Comparison of ENCODE assay signal across 32 mouse cellular contexts in genomic region chr13:62910206-62910605, GRCm38 (mm10). TPM values are rescaled to one million over a fixed set of nuclear protein-coding genes. Genes with fewer than 3 reads are reported as not detected.
DNase-seq lines count a peak whose midpoint lies in the region; ATAC-seq and TF ChIP-seq lines count a peak whose summit lies in the region.
"Had no signal": no experiment of that assay in that cellular context is flagged by ENCODE, and none has a peak within 500 bp of the region (broad histone marks: within the 10 kb centered on the region; RNA-seq: fewer than 3 reads in every experiment).

No protein-coding gene starts in this region.

- TF ChIP-seq CTCF in left cerebral cortex, adult 2 months (IDR thresholded peaks at IDR 0.05): no peak
- no peak for TF ChIP-seq CTCF in lung, postnatal 0 days (IDR thresholded peaks at IDR 0.05)
- no peak for TF ChIP-seq CTCF in liver, embryonic 14.5 days (IDR thresholded peaks at IDR 0.05; ENCODE audit: low read depth)

- no peak overlapping the region for H3K9ac ChIP-seq in lung, postnatal 0 days (replicated peaks; ENCODE audit: low read depth)
- no peak overlapping the region for H3K9ac ChIP-seq in liver, embryonic 14.5 days (replicated peaks)
- H3K9ac ChIP-seq in liver, embryonic 16.5 days (ENCODE audit: low read depth, low read length): no peak overlapping the region
- H3K9ac ChIP-seq: embryonic facial prominence, embryonic 13.5 days; forebrain, embryonic 13.5 days; heart, embryonic 13.5 days; hindbrain, embryonic 12.5 days; hindbrain, embryonic 15.5 days had no signal

- H3K27me3 ChIP-seq in lung, postnatal 0 days (replicated peaks; ENCODE audit: insufficient read depth, low read length): no peaks in the 10 kb centered on the region
- H3K27me3 ChIP-seq in liver, embryonic 14.5 days (ENCODE audit: control insufficient read depth, insufficient read depth, low read length): no peaks in the 10 kb centered on the region
- H3K27me3 ChIP-seq in liver, embryonic 16.5 days (ENCODE audit: control insufficient read depth, insufficient read depth, low read depth, low read length): no peaks in the 10 kb centered on the region
- H3K27me3 ChIP-seq: embryonic facial prominence, embryonic 13.5 days; forebrain, embryonic 13.5 days; hindbrain, embryonic 12.5 days; hindbrain, embryonic 15.5 days had no signal

- DNase-seq in left cerebral cortex, adult 2 months (ENCODE audit: extremely low spot score in 1 of 2, low spot score in 2 of 2): no peak
- DNase-seq in left cerebral cortex, postnatal 36 days (ENCODE audit: low spot score in 2 of 2): no peak
- DNase-seq in lung, postnatal 0 days (ENCODE audit: low spot score): no peak
- no peak for DNase-seq in lung, postnatal 10 days
- no peak for DNase-seq in liver, embryonic 14.5 days (ENCODE audit: low read depth in 3 of 3, low spot score in 3 of 3)
- no peak for DNase-seq in urinary bladder, postnatal 36 days (ENCODE audit: low spot score in 2 of 2)
- no peak for DNase-seq in right cerebral cortex, postnatal 25 days
- DNase-seq: adrenal gland, adult 2 months; adrenal gland, postnatal 14 days; cerebellum, adult 11 months; cerebellum, adult 2 months; cerebellum, adult 9-11 months; cerebellum, postnatal 25 days; embryo, embryonic 11 days; gastrocnemius, postnatal 25 days; heart, adult 2 months; heart, postnatal 14 days had no signal

- H3K27ac ChIP-seq in left cerebral cortex, adult 2 months: peak overlapping the region; percentile 75
- 0 out of 2 replicates have a peak overlapping the region, but pooled peaks have one; percentile 16 for H3K27ac ChIP-seq in lung, postnatal 0 days (ENCODE audit: low read length)
- no peak overlapping the region; the same call in none of the 2 replicates for H3K27ac ChIP-seq in liver, embryonic 14.5 days
- H3K27ac ChIP-seq in liver, embryonic 16.5 days (ENCODE audit: low read length): 0 out of 2 replicates have a peak overlapping the region, but pooled peaks have one; percentile 46
- H3K27ac ChIP-seq: embryonic facial prominence, embryonic 10.5 days; embryonic facial prominence, embryonic 13.5 days; forebrain, embryonic 13.5 days; heart, adult 2 months; heart, embryonic 10.5 days; heart, embryonic 13.5 days; hindbrain, embryonic 12.5 days; hindbrain, embryonic 15.5 days had no signal

- intact Hi-C loops in left cerebral cortex, adult 2 months (cut with DNase I): loop anchor here (2.0 kb wide), 1 partner anchor 31 kb away; no protein-coding TSS in a partner anchor
- intact Hi-C loops in left cerebral cortex, postnatal 36 days (cut with DNase I): no loop called here

- no peaks in the 10 kb centered on the region for H3K9me3 ChIP-seq in lung, postnatal 0 days (ENCODE audit: low read length)
- H3K9me3 ChIP-seq in liver, embryonic 14.5 days (ENCODE audit: control insufficient read depth, low read length): no peaks in the 10 kb centered on the region
- H3K9me3 ChIP-seq in liver, embryonic 16.5 days (replicated peaks; ENCODE audit: control insufficient read depth, low read length): no peaks in the 10 kb centered on the region
- H3K9me3 ChIP-seq: embryonic facial prominence, embryonic 10.5 days; embryonic facial prominence, embryonic 13.5 days; forebrain, embryonic 13.5 days; heart, embryonic 10.5 days; heart, embryonic 13.5 days; hindbrain, embryonic 12.5 days; hindbrain, embryonic 15.5 days had no signal

- H3K36me3 ChIP-seq in lung, postnatal 0 days (ENCODE audit: insufficient read depth, low read length): no peaks in the 10 kb centered on the region
- no peaks in the 10 kb centered on the region for H3K36me3 ChIP-seq in liver, embryonic 14.5 days (replicated peaks; ENCODE audit: control insufficient read depth, insufficient read depth, low read depth)
- H3K36me3 ChIP-seq in liver, embryonic 16.5 days (ENCODE audit: control insufficient read depth, insufficient read depth): no peaks in the 10 kb centered on the region
- H3K36me3 ChIP-seq: embryonic facial prominence, embryonic 10.5 days; embryonic facial prominence, embryonic 13.5 days; heart, embryonic 10.5 days; heart, embryonic 13.5 days; hindbrain, embryonic 12.5 days; hindbrain, embryonic 15.5 days had no signal

- no peak for TF ChIP-seq EP300 in lung, postnatal 0 days (IDR thresholded peaks at IDR 0.05)
- no peak for TF ChIP-seq EP300 in liver, embryonic 14.5 days (IDR thresholded peaks at IDR 0.05; ENCODE audit: low read depth)

- H3K4me3 ChIP-seq in left cerebral cortex, adult 2 months: no peak overlapping the region
- no peak overlapping the region for H3K4me3 ChIP-seq in lung, postnatal 0 days (ENCODE audit: low read depth, low read length)
- no peak overlapping the region for H3K4me3 ChIP-seq in liver, embryonic 14.5 days (ENCODE audit: insufficient read depth in 1 of 2, low read depth in 2 of 2, low read length in 2 of 2)
- no peak overlapping the region for H3K4me3 ChIP-seq in liver, embryonic 16.5 days (ENCODE audit: low read depth, low read length)
- H3K4me3 ChIP-seq: embryonic facial prominence, embryonic 10.5 days; embryonic facial prominence, embryonic 13.5 days; erythroblast, embryonic 14.5 days; forebrain, embryonic 13.5 days; heart, adult 2 months; heart, embryonic 10.5 days; heart, embryonic 13.5 days; hindbrain, embryonic 12.5 days; hindbrain, embryonic 15.5 days had no signal

- no peak for ATAC-seq in lung, postnatal 0 days
- no peak for ATAC-seq in liver, embryonic 14.5 days (ENCODE audit: insufficient read depth)
- no peak for ATAC-seq in liver, embryonic 16.5 days (ENCODE audit: low read depth)
- ATAC-seq: CD4-positive, CD25-positive, alpha-beta regulatory T cell, adult 4 months; forebrain, embryonic 13.5 days had no signal

- WGBS in lung, postnatal 0 days: 80% methylated on average over 4 of the region's 4 CpGs
- WGBS in liver, embryonic 14.5 days (ENCODE audit: insufficient replicate concordance): 70% methylated on average over 4 of the region's 4 CpGs
- 69% methylated on average over 4 of the region's 4 CpGs for WGBS in liver, embryonic 16.5 days (ENCODE audit: insufficient replicate concordance)

- H3K4me2 ChIP-seq in lung, postnatal 0 days (replicated peaks; ENCODE audit: low read depth, low read length): no peak overlapping the region
- peak overlapping the region; percentile 29; the same call in 1 of the 2 replicates for H3K4me2 ChIP-seq in liver, embryonic 14.5 days (ENCODE audit: low read depth)
- H3K4me2 ChIP-seq in liver, embryonic 16.5 days (ENCODE audit: low read depth, low read length): no peak overlapping the region
- H3K4me2 ChIP-seq: embryonic facial prominence, embryonic 13.5 days; forebrain, embryonic 13.5 days; heart, embryonic 13.5 days; hindbrain, embryonic 12.5 days; hindbrain, embryonic 15.5 days had no signal

- no peaks in the 10 kb centered on the region for H3K4me1 ChIP-seq in lung, postnatal 0 days (ENCODE audit: insufficient read depth, low read depth, low read length)
- H3K4me1 ChIP-seq in liver, embryonic 14.5 days (replicated peaks; ENCODE audit: control insufficient read depth in 2 of 2, insufficient read depth in 2 of 2, low read length in 1 of 2): peaks cover 33 to 45% of the 10 kb centered on the region in 2 experiments
- H3K4me1 ChIP-seq in liver, embryonic 16.5 days (ENCODE audit: control insufficient read depth, low read depth, low read length): peaks cover 19% of the 10 kb centered on the region

RNA-seq across cellular contexts. Expression of gene Fbp1, which starts 22.1 kb away (rescaled TPM):
- under 1 TPM; 0.33 to 0.59 TPM for total RNA-seq in left cerebral cortex, adult 2 months (2021)
- total RNA-seq in left cerebral cortex, postnatal 36 days (2021): under 1 TPM; 0.79 TPM
- 1.1 and 2.4 TPM in 2 replicates for polyA plus RNA-seq in lung, postnatal 0 days (2015; fragmentation: Nextera tagmentation; extraction: Ambion mirVana)
- 0.68 and 1.2 TPM in 2 replicates for polyA plus RNA-seq in liver, embryonic 14.5 days (2012; rRNA removed)
- polyA plus RNA-seq in liver, embryonic 14.5 days (2014; fragmentation: Nextera tagmentation; extraction: Ambion mirVana): 2.1 and 4.5 TPM in 2 replicates
- polyA plus RNA-seq in liver, embryonic 16.5 days (2015; fragmentation: Nextera tagmentation; extraction: Ambion mirVana): 105 and 149 TPM in 2 replicates
- total RNA-seq: gastrocnemius, postnatal 25 days; heart, adult 2 months; heart, postnatal 14 days; MEL had no signal
- polyA plus RNA-seq: C2C12; CD4-positive, CD25-positive, alpha-beta regulatory T cell, adult 4 months; cerebellum, adult 2 months; embryonic facial prominence, embryonic 10.5 days; erythroblast, embryonic 14.5 days; forebrain, embryonic 13.5 days; forebrain, embryonic 16.5 days had no signal

RNA-seq across cellular contexts. Expression of gene Fbp2, which starts 52.0 kb away (rescaled TPM):
- not detected for total RNA-seq in left cerebral cortex, adult 2 months (2021)
- not detected for total RNA-seq in left cerebral cortex, postnatal 36 days (2021)
- polyA plus RNA-seq in lung, postnatal 0 days (2015; fragmentation: Nextera tagmentation; extraction: Ambion mirVana): 1.2 and 2.7 TPM in 2 replicates
- polyA plus RNA-seq in liver, embryonic 14.5 days (2012; rRNA removed): 0.02 and 0.11 TPM in 2 replicates
- not detected in 2 replicates for polyA plus RNA-seq in liver, embryonic 14.5 days (2014; fragmentation: Nextera tagmentation; extraction: Ambion mirVana)
- polyA plus RNA-seq in liver, embryonic 16.5 days (2015; fragmentation: Nextera tagmentation; extraction: Ambion mirVana): 0.33 and 3.2 TPM in 2 replicates
- total RNA-seq: common myeloid progenitor, adult 5-6 weeks; hematopoietic stem cell, adult 5-6 weeks had no signal
- polyA plus RNA-seq: C2C12; CD4-positive, CD25-positive, alpha-beta regulatory T cell, adult 4 months; cerebellum, adult 2 months; erythroblast, embryonic 14.5 days; forebrain, embryonic 13.5 days; heart, embryonic 13.5 days had no signal

RNA-seq across cellular contexts. Expression of gene 2010111I01Rik, which starts 54.5 kb away (rescaled TPM):
- total RNA-seq in left cerebral cortex, adult 2 months (2021): 100 to 1,000 TPM; 122 to 140 TPM
- total RNA-seq in left cerebral cortex, postnatal 36 days (2021): 100 to 1,000 TPM in 1 of 2 experiments, 10 to 100 TPM in 1; 93.2 to 121 TPM
- 128 and 130 TPM in 2 replicates for polyA plus RNA-seq in lung, postnatal 0 days (2015; fragmentation: Nextera tagmentation; extraction: Ambion mirVana)
- polyA plus RNA-seq in liver, embryonic 14.5 days (2012; rRNA removed): 7.7 and 10.7 TPM in 2 replicates
- 13.6 and 15.7 TPM in 2 replicates for polyA plus RNA-seq in liver, embryonic 14.5 days (2014; fragmentation: Nextera tagmentation; extraction: Ambion mirVana)
- 15.9 and 16.3 TPM in 2 replicates for polyA plus RNA-seq in liver, embryonic 16.5 days (2015; fragmentation: Nextera tagmentation; extraction: Ambion mirVana)

Comparison
In these comparisons a context has a peak if more than half of its experiments do, and no peak if none do; other contexts are left out.
1. RNA of gene Fbp1, which starts 22.1 kb away (polyA plus RNA-seq): 105 to 149 TPM in liver, embryonic 16.5 days; 0.68 to 4.5 TPM in liver, embryonic 14.5 days and 1.1 to 2.4 TPM in lung, postnatal 0 days; every median in the first group is over 10 times any median in the second.